Mouse (Mus musculus) limb, embryonic 14.5 days (tissue): ENCODE measurements around the gene Zdhhc7. TPM values are rescaled to one million over a fixed set of nuclear protein-coding genes. Genes with fewer than 3 reads are reported as not detected.

Source experiments
- ATAC-seq: fragments of 200-750 bp; cut with Nextera tagmentation; 2 replicates; pipeline ENCODE4 v1.8.0; 2017; ENCODE audit warnings: low read depth, moderate number of reproducible peaks, moderate TSS enrichment; ENCODE audit not compliant: low FRiP score
- DNase-seq: peaks from one replicate; pipeline ENCODE4 v3.0.0-alpha.2; 2015; ENCODE audit warnings: low spot score
- H3K27ac ChIP-seq: fragments of 300-500 bp; sonication (generic); replicated peaks from 2 replicates; pipeline ENCODE4 v1.5.1; 2014; ENCODE audit warnings: low read depth, mild to moderate bottlenecking, low read length, moderate library complexity, mixed read lengths
- H3K27me3 ChIP-seq: fragments of 300-500 bp; sonication (generic); 2 replicates; pipeline ENCODE4 v1.6.1; 2014; ENCODE audit warnings: low read length, mixed read lengths; ENCODE audit not compliant: control insufficient read depth, insufficient read depth
- H3K36me3 ChIP-seq: fragments of 300-500 bp; sonication (generic); 2 replicates; pipeline ENCODE4 v1.6.1; 2014; ENCODE audit warnings: mild to moderate bottlenecking, low read length, moderate library complexity, mixed read lengths; ENCODE audit not compliant: control insufficient read depth, insufficient read depth
- H3K4me1 ChIP-seq: fragments of 300-500 bp; sonication (generic); 2 replicates; pipeline ENCODE4 v1.6.1; 2014; ENCODE audit warnings: antibody characterized with exemption, low read length, mixed read lengths; ENCODE audit not compliant: control insufficient read depth, insufficient read depth
- H3K4me2 ChIP-seq: fragments of 300-500 bp; sonication (generic); replicated peaks from 2 replicates; pipeline ENCODE4 v1.6.1; 2014; ENCODE audit warnings: low read depth, mild to moderate bottlenecking, low read length, moderate library complexity; ENCODE audit not compliant: severe bottlenecking
- H3K4me3 ChIP-seq: fragments of 300-500 bp; sonication (generic); replicated peaks from 2 replicates; pipeline ENCODE4 v1.5.1; 2014; ENCODE audit warnings: low read length
- H3K9ac ChIP-seq: fragments of 300-500 bp; sonication (generic); 2 replicates; pipeline ENCODE4 v1.6.1; 2014; ENCODE audit warnings: mild to moderate bottlenecking, low read depth, low read length, moderate library complexity; ENCODE audit not compliant: severe bottlenecking
- H3K9me3 ChIP-seq: fragments of 300-500 bp; sonication (generic); 2 replicates; pipeline ENCODE4 v1.6.1; 2016; ENCODE audit warnings: low read length; ENCODE audit not compliant: control insufficient read depth
- POLR2A ChIP-seq: fragments of 200-500 bp; IDR thresholded peaks from 2 replicates; pipeline ENCODE4 v1.8.0; 2012; ENCODE audit warnings: inconsistent platforms, mild to moderate bottlenecking, moderate library complexity, borderline replicate concordance; ENCODE audit not compliant: insufficient read depth, insufficient read length; ENCODE audit errors: extremely low read depth
- WGBS: fragments of 180-500 bp; shearing (Covaris S2); extraction: QIAGEN DNeasy Blood & Tissue Kit; methylation state at CpG from one replicate; pipeline ENCODE4 v1.1.7; 2014; 5-methylcytosine and 5-hydroxymethylcytosine counted together
- polyA plus RNA-seq, 2 experiments: library from polyadenylated mRNA; depleted of rRNA in 1 of 2; stranded (reverse) in 1 of 2; unstranded in 1 of 2; fragments of >200 nt; fragmentation: Nextera tagmentation in 1 of 2; extraction: Ambion mirVana in 1 of 2; gene quantifications; 2 replicates each; pipeline versions ENCODE4 v1.2.1 to v1.2.3; 2012 to 2014

The Zdhhc7 gene
- polyA plus RNA-seq, 2 experiments, result 29.7 to 38.2 TPM

DNA sequence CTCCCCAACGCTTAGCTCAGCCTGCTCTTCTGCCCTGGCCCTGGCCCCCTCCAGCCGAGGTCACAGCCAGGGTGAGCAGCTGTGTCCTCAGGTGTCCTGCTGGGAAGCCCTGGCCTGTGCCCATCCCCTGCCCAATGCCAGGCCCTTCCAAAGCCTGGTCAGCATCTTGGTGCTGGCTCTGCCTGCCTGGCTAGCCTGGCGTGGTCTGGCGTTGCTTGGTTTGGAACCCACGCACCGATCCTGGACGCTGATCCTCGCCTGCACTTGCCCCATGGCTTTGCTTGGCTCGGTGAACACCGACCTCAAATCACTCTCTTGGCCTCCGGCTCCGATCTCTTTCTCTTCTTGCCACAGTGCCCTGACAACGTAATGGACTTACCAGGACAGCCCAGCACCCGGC is 38.5 kb downstream of the Zdhhc7 start:
- no peak overlapping the region for H3K4me3 ChIP-seq
- H3K27me3 ChIP-seq, result no peaks in the 10 kb centered on the region
- no peaks in the 10 kb centered on the region for H3K36me3 ChIP-seq
- no peaks in the 10 kb centered on the region for H3K4me1 ChIP-seq
- TF ChIP-seq POLR2A, result no peak
- DNase-seq, result no peak
- no peak overlapping the region for H3K27ac ChIP-seq
- 86% methylated on average over 14 of the region's 14 CpGs for WGBS
- no peak overlapping the region for H3K4me2 ChIP-seq
- ATAC-seq, result no peak
- H3K9ac ChIP-seq, result no peak overlapping the region
- H3K9me3 ChIP-seq, result no peaks in the 10 kb centered on the region

DNA sequence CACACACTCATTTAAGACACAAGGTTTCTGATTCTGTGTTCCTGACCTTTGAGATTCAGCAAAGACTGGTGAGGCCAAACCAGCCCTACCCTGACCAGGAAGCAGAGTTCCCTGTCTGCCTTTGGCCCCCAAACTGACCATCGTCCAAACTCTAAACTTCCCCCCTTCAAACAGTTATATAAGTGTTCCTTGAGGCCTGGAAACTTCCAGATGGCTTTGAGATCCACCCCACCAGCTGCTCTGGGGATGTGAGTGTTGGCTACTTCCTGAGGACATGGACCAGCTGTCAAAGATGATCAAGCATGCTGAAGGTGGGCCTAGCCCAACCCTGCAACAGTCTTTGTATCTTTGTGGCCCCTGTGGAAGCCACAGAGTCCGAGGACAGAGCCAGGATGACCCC is 44.2 kb downstream of the Zdhhc7 start:
- no peaks in the 10 kb centered on the region for H3K27me3 ChIP-seq
- no peak overlapping the region for H3K9ac ChIP-seq
- H3K9me3 ChIP-seq, result no peaks in the 10 kb centered on the region
- no peak overlapping the region for H3K27ac ChIP-seq
- peaks cover 8% of the 10 kb centered on the region; the same call in 1 of the 2 replicates for H3K4me1 ChIP-seq
- H3K4me2 ChIP-seq, result no peak overlapping the region
- WGBS, result 66% methylated on average over 2 of the region's 2 CpGs
- ATAC-seq, result no peak
- no peak for DNase-seq
- H3K4me3 ChIP-seq, result no peak overlapping the region
- TF ChIP-seq POLR2A, result no peak
- no peaks in the 10 kb centered on the region for H3K36me3 ChIP-seq

DNA sequence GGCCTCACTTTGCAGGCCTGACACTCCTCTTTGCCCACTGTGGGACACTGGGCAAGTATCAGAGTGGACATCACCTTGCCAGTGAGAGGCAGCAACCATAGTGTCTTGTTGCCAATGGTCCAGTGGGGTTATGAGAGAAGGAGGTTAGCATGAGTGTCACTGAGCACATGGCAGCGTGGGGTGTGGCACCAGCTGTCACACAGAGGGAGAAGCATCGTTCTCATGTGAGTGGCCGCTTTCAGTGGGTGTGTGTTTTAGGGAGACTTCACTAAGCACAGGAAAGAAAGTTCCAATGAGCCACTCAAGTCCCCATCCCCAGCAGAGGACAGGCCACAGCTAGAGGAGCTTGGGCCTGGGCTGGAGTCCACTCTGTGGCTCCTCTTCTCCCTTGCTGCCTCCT is 46.4 kb downstream of the Zdhhc7 start:
- Histone ChIP-seq H3K9ac (no peak overlapping the region), H3K4me3 (no peak overlapping the region), H3K9me3 (no peaks in the 10 kb centered on the region), H3K36me3 (no peaks in the 10 kb centered on the region), H3K27me3 (no peaks in the 10 kb centered on the region), H3K27ac (no peak overlapping the region), H3K4me2 (no peak overlapping the region), H3K4me1 (peaks cover 15% of the 10 kb centered on the region)
- no peak for TF ChIP-seq POLR2A
- 81% methylated on average over 3 of the region's 3 CpGs for WGBS
- no peak for ATAC-seq
- DNase-seq, result no peak

DNA sequence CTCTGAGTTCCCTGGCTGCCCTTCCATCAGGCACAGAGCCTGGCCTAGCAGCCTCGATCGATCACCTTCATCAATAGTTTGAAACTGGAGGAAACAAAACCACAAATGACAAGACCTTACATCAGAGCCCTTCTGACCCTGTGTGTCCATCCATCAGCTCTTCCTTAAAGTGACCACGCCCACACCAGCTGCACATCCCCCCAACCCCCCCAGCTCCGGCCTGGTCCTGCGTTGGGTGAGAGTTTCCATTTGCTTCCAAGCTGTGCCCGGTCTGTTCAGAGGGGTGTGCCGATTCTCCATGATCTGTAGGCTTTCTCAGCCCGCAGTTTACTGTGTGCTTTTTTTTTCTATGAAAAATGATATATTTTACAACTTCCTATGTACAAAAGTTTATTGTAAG is 49.0 kb downstream of the Zdhhc7 start:
- Histone ChIP-seq H3K9ac (no peak overlapping the region), H3K4me2 (no peak overlapping the region), H3K27me3 (no peaks in the 10 kb centered on the region), H3K9me3 (no peaks in the 10 kb centered on the region), H3K36me3 (no peaks in the 10 kb centered on the region), H3K4me3 (no peak overlapping the region), H3K27ac (no peak overlapping the region), H3K4me1 (peaks cover 17% of the 10 kb centered on the region)
- no peak for TF ChIP-seq POLR2A
- ATAC-seq (no peak), DNase-seq (no peak)
- 70% methylated on average over 8 of the region's 8 CpGs for WGBS

DNA sequence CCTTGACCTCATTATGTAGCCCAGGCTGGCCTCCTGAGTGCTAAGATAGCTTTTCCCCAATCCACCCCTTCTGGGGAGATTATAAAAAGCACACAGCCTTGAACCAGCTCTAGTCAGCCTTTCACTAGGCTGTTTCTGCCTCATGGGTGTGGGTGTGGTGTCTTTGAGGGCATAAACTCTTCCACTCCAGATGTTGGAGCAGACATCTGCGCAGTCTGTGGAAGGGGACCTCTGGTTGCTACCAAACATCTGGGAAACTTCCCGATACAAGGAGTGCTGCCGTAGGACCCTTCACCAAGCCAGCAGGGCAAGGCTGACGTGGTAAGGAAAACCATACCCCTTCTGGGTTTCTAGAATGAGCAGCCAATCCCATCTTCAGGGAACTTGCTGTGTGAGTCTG is 49.4 kb downstream of the Zdhhc7 start:
- Histone ChIP-seq H3K4me2 (no peak overlapping the region), H3K27ac (no peak overlapping the region), H3K4me1 (peaks cover 18% of the 10 kb centered on the region), H3K9me3 (no peaks in the 10 kb centered on the region), H3K27me3 (no peaks in the 10 kb centered on the region), H3K36me3 (no peaks in the 10 kb centered on the region), H3K9ac (no peak overlapping the region), H3K4me3 (no peak overlapping the region)
- ATAC-seq, result no peak
- DNase-seq, result peak; percentile 39
- no peak for TF ChIP-seq POLR2A
- WGBS, result 61% methylated on average over 4 of the region's 4 CpGs

DNA sequence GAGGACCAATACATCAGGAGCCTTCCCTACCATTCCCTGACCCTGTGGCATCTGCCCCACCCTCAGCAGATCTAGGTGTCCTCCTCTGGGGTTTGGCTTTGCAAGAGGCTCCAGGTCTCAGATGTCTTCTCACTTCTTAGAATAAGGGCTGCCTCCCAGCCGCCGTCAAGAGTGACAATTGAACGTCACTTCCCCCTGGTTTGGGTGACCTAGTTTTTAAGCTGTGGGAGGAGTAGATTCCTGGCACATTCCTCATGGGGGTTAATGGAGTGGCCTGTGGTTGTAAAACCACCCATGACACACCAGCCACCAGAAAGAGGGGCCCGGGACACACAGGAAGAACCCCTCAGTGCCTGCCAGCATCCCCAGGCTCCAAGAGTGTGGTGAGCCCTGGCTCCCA is 50.3 kb downstream of the Zdhhc7 start:
- Histone ChIP-seq H3K9ac (no peak overlapping the region), H3K9me3 (no peaks in the 10 kb centered on the region), H3K4me3 (no peak overlapping the region), H3K27me3 (no peaks in the 10 kb centered on the region), H3K27ac (no peak overlapping the region), H3K4me1 (peaks cover 27% of the 10 kb centered on the region), H3K36me3 (no peaks in the 10 kb centered on the region), H3K4me2 (no peak overlapping the region)
- no peak for TF ChIP-seq POLR2A
- ATAC-seq (no peak), DNase-seq (no peak)
- WGBS, result 43% methylated on average over 4 of the region's 4 CpGs
